Mouse (Mus musculus) heart, embryonic 11.5 days (tissue): Measurements from ENCODE around the gene Olfr522. TPM values are rescaled to one million over a fixed set of nuclear protein-coding genes. Genes with fewer than 3 reads are reported as not detected.

ENCODE experiments used
- ATAC-seq: fragments of 200-750 bp; cut with Nextera tagmentation; replicated peaks from 2 replicates; pipeline ENCODE4 v1.8.0; 2017; ENCODE audit warnings: moderate library complexity; ENCODE audit not compliant: insufficient number of reproducible peaks, low FRiP score, low TSS enrichment
- H3K27ac ChIP-seq: fragments of 300-500 bp; sonication (generic); 2 replicates; pipeline ENCODE4 v1.5.1; 2014; ENCODE audit warnings: mild to moderate bottlenecking, low read depth, low read length
- H3K27me3 ChIP-seq: fragments of 300-500 bp; sonication (generic); 2 replicates; pipeline ENCODE4 v1.6.1; 2014; ENCODE audit warnings: mild to moderate bottlenecking, low read length, mixed read lengths; ENCODE audit not compliant: control insufficient read depth, insufficient read depth
- H3K36me3 ChIP-seq: fragments of 300-500 bp; sonication (generic); 2 replicates; pipeline ENCODE4 v1.6.1; 2014; ENCODE audit warnings: mild to moderate bottlenecking, low read length, moderate library complexity, mixed read lengths; ENCODE audit not compliant: control insufficient read depth, insufficient read depth
- H3K4me1 ChIP-seq: fragments of 300-500 bp; sonication (generic); 2 replicates; pipeline ENCODE4 v1.6.1; 2014; ENCODE audit warnings: low read length; ENCODE audit not compliant: control insufficient read depth, insufficient read depth
- H3K4me2 ChIP-seq: fragments of 300-500 bp; sonication (generic); 2 replicates; pipeline ENCODE4 v1.6.1; 2014; ENCODE audit warnings: mild to moderate bottlenecking, moderate library complexity
- H3K4me3 ChIP-seq: fragments of 300-500 bp; sonication (generic); 2 replicates; pipeline ENCODE4 v1.5.1; 2014; ENCODE audit warnings: low read depth, low read length
- H3K9ac ChIP-seq: fragments of 300-500 bp; sonication (generic); 2 replicates; pipeline ENCODE4 v1.6.1; 2014; ENCODE audit warnings: mild to moderate bottlenecking, low read depth, low read length, moderate library complexity
- H3K9me3 ChIP-seq: fragments of 300-500 bp; sonication (generic); replicated peaks from 2 replicates; pipeline ENCODE4 v1.6.1; 2016; ENCODE audit warnings: low read length; ENCODE audit not compliant: control insufficient read depth
- WGBS: fragments of 180-500 bp; shearing (Covaris S2); extraction: QIAGEN DNeasy Blood & Tissue Kit; methylation state at CpG from one replicate; pipeline ENCODE4 v1.1.7; 2014; ENCODE audit not compliant: insufficient replicate concordance; 5-methylcytosine and 5-hydroxymethylcytosine counted together
- polyA plus RNA-seq: library from polyadenylated mRNA; unstranded; fragments of >200 nt; fragmentation: Nextera tagmentation; extraction: Ambion mirVana; gene quantifications from 2 replicates; pipeline ENCODE4 v1.2.1, GENCODE M21; 2014

Gene Olfr522
- polyA plus RNA-seq, 1 experiment from 2014 or later: not detected

DNA sequence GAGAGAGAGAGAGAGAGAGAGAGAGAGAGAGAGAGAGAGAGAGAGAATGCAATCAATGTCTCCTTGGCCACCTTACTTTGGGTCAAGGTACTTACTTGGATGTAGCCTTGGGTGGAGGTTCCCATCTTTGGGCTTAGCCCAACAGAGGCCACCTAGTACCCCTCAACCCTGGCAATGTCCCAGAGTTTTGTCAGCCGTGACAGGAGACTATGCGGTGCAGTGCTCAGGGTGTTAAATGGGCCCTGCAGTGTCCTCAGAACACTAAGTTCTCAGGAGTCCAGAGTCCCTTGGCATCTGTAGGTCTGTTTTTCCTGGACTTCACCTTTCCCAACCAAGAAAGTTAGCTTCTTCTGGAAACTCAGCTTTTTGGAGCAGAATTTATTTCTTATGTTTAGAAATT, 14.6 kb upstream of the Olfr522 start:
- no peaks in the 10 kb centered on the region for H3K4me1 ChIP-seq
- H3K27ac ChIP-seq: no peak overlapping the region
- H3K9me3 ChIP-seq: no peaks in the 10 kb centered on the region
- H3K4me2 ChIP-seq: no peak overlapping the region
- H3K27me3 ChIP-seq: no peaks in the 10 kb centered on the region
- H3K36me3 ChIP-seq: no peaks in the 10 kb centered on the region
- ATAC-seq: no peak
- 90% methylated on average over 2 of the region's 2 CpGs for WGBS
- no peak overlapping the region for H3K4me3 ChIP-seq
- no peak overlapping the region for H3K9ac ChIP-seq

DNA sequence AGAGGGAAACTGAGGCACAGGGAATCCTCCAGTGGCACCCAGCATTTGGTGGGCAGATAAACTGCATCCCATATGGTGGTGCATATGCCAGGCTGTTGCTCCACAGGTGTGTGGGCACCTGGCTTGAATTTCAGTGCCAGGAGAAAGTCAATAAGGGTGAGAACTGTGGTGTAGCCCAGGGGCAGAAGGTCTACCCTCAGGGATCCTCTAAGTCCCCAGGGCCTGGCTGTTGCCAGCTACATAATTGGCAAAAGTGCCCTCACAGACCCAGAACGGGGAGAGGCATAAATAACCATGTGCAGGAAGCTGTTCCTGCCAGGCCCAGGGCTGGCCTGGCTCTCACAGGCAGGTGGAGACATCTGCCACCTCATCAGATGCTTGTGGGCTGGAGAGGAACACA, 8.4 kb upstream of the Olfr522 start, which contains the start of gene Olfr523:
Gene Olfr523, plus strand, starts transcription at position 282 of the 400 bp plus-strand sequence.
- no peak within 1 kb of the TSS for H3K9ac ChIP-seq
- no peaks in the 10 kb centered on the region for H3K4me1 ChIP-seq
- H3K4me2 ChIP-seq: no peak within 1 kb of the TSS
- ATAC-seq: no peak
- WGBS: 37% methylated on average over 1 of the region's 1 CpGs
- no peaks in the 10 kb centered on the region for H3K36me3 ChIP-seq
- H3K27me3 ChIP-seq: no peaks in the 10 kb centered on the region
- no peak within 1 kb of the TSS for H3K27ac ChIP-seq
- no peak within 1 kb of the TSS for H3K4me3 ChIP-seq
- no peaks in the 10 kb centered on the region for H3K9me3 ChIP-seq

DNA sequence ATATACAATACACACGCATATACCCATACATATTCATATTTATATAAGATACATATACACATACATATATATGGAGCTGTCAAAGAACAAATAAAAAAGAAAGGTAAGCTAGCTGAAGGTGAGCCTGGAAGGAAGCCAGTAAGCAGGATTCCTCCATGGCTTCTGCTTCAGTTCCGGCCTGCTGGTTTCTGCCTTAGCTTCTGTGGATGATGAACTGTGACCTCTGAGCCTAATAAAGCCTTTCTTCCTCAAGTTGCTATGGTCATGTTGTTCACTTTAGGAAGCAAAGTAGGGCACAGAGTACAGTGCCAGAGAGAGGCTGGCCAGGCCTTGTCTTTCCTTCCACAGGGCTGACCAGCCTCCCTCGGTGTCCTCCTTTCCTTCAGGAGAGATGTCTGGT, 6.3 kb upstream of the Olfr522 start:
- no peaks in the 10 kb centered on the region for H3K4me1 ChIP-seq
- no peak overlapping the region for H3K4me3 ChIP-seq
- H3K4me2 ChIP-seq: no peak overlapping the region
- no peaks in the 10 kb centered on the region for H3K9me3 ChIP-seq
- H3K36me3 ChIP-seq: no peaks in the 10 kb centered on the region
- ATAC-seq: no peak
- WGBS: 84% methylated on average over 3 of the region's 3 CpGs
- no peaks in the 10 kb centered on the region for H3K27me3 ChIP-seq
- H3K27ac ChIP-seq: no peak overlapping the region
- H3K9ac ChIP-seq: no peak overlapping the region

DNA sequence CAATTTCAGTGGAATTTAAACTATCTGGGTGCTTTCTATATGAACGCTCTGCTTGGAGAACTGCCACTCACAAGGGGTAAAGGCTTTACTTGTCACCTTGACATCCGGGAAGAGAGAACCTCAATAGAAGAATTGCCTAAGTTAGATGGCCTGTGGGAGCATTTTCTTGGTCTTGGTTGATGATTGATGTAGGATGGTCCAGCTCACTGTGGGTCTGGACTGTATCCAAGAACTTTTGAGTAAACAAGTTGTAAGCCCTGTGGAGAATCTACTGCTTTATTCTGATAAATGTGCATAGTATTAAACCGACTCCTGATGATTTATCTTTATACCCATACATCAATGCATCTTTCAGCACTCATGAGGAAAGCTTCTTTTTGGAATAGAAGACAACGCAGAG, 4.8 kb upstream of the Olfr522 start:
- ATAC-seq: no peak
- Histone ChIP-seq H3K4me2 (no peak overlapping the region), H3K27ac (no peak overlapping the region), H3K4me1 (no peaks in the 10 kb centered on the region), H3K36me3 (no peaks in the 10 kb centered on the region), H3K4me3 (no peak overlapping the region), H3K9me3 (no peaks in the 10 kb centered on the region), H3K9ac (no peak overlapping the region), H3K27me3 (no peaks in the 10 kb centered on the region)
- WGBS: 79% methylated on average over 4 of the region's 4 CpGs

DNA sequence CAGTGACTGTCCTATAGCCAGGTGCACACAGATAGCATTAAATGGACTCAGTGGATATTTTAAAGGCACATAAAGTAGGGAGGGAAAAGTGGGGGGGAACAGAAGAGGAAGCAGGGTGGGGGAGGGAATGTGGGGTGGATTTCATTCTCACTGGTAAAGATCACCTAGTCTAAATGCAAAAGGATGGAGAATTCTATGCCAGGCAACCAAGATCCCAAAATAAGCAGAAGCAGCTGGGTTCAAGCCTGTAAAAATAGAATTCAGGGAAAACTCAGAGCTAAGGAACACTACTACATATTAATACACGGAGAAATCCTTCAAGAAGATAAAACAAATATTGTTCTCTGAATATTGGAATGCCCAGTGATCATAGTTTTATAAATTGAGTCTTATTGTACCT, 3.4 kb upstream of the Olfr522 start:
- ATAC-seq: no peak
- H3K4me3 ChIP-seq: no peak overlapping the region
- WGBS: 48% methylated on average over 1 of the region's 1 CpGs

DNA sequence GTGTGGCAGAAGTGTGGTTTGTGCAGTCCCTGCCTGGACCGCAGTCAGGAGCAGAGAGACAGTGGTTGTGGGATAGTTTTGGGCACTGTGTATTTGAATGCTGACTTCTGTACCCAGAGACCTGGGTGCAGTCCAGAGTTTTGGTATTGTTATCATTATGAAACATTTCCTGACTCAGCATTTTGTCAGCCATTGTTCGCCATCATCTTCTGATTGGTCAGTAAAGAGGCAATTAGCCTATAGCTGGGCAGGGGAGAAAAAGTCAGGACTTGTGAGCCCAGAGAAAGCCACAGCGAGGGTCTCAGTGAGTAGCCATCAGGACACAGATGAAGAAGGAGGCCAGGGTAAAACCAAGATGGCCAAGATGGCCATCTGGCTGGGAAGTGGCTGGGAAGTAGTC, 4.2 kb downstream of the Olfr522 start:
- H3K4me3 ChIP-seq: no peak overlapping the region
- ATAC-seq: no peak
- no peaks in the 10 kb centered on the region for H3K9me3 ChIP-seq
- no peak overlapping the region for H3K27ac ChIP-seq
- WGBS: 79% methylated on average over 3 of the region's 3 CpGs
- no peaks in the 10 kb centered on the region for H3K4me1 ChIP-seq
- no peak overlapping the region for H3K4me2 ChIP-seq
- no peaks in the 10 kb centered on the region for H3K36me3 ChIP-seq
- peaks cover 4% of the 10 kb centered on the region for H3K27me3 ChIP-seq
- H3K9ac ChIP-seq: no peak overlapping the region

More for the DNA sequence above, 3.4 kb upstream of the Olfr522 start:
- no peaks in the 10 kb centered on the region for H3K9me3 ChIP-seq
- no peak overlapping the region for H3K4me2 ChIP-seq
- H3K9ac ChIP-seq: no peak overlapping the region
- no peaks in the 10 kb centered on the region for H3K4me1 ChIP-seq
- H3K27me3 ChIP-seq: no peaks in the 10 kb centered on the region
- no peak overlapping the region for H3K27ac ChIP-seq
- H3K36me3 ChIP-seq: no peaks in the 10 kb centered on the region

DNA sequence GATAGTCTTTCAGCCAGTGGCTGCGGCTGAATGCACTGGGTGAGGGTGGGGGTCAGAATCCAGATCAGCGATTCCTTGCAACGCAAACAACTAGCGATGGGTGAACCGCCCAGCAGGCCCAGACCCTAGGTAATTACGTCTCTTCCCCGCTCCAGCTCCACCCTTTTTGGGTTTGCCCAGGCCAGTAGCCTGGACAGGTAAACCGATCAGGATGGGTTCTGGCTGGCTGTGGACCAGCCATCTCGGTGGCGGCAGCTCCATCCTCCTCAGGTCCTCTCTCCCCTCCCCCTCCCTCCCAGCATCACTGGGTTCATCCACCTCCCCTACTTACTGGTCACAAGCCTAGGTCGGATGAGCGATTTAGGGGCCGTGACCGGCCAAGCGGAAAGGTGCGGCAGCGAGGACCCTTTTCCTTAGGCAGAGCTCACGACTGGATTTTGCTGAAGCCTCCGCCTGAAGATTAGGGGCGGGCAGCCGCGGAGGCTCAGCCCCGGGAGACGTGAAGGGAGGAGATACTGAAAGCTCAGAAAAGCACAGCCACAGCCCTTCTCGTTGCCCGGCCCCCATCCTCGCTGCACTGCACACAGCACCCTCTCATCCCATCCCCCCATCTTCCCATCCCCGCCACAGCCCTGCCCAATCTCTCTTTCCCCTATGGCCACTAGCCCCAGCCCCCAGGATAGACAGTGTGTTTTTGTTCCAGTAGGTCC, 10.2 kb downstream of the Olfr522 start, which contains the start of gene Sprn:
Gene Sprn, minus strand, starts transcription at position 660 of the 710 bp plus-strand sequence.
- peak within 1 kb of the TSS; percentile 22; the same call in 1 of the 2 replicates for H3K4me3 ChIP-seq
- WGBS: 5% methylated on average over 28 of the region's 28 CpGs

DNA sequence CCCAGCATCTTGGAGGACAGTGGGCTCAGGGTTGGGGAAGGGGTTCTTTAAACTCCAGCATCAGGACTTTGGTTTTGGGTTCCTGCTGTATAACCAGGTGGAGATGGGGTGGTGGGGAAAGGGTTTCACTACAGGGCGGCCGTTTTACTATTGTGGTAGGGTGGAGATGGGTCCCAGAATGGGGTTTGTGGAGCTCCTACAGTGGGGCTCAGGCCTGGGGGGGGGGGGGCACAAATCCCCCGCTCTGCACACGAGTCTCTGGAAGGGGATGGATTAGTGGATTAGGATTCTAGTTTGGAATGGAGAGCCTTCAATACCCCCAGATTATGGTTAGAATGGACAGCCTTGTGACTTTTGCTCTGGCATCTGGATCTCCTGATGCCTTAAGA, 10.7 kb downstream of the Olfr522 start:
- WGBS: 19% methylated on average over 4 of the region's 4 CpGs

More for the DNA sequence above, 10.2 kb downstream of the Olfr522 start, which contains the start of gene Sprn:
- H3K9me3 ChIP-seq: no peaks in the 10 kb centered on the region
- peaks cover 2% of the 10 kb centered on the region; the same call in 1 of the 2 replicates for H3K4me1 ChIP-seq
- no peaks in the 10 kb centered on the region; the same call in none of the 2 replicates for H3K36me3 ChIP-seq
- no peak for ATAC-seq
- peaks cover 44% of the 10 kb centered on the region for H3K27me3 ChIP-seq
- H3K27ac ChIP-seq: no peak within 1 kb of the TSS
- no peak within 1 kb of the TSS for H3K9ac ChIP-seq
- peak within 1 kb of the TSS; percentile 53 for H3K4me2 ChIP-seq

More for the DNA sequence above, 10.7 kb downstream of the Olfr522 start:
- Histone ChIP-seq H3K9ac (no peak overlapping the region), H3K27me3 (peaks cover 44% of the 10 kb centered on the region), H3K4me3 (no peak overlapping the region), H3K9me3 (no peaks in the 10 kb centered on the region), H3K4me1 (peaks cover 2% of the 10 kb centered on the region; the same call in 1 of the 2 replicates), H3K4me2 (peak overlapping the region; percentile 59; the same call in 1 of the 2 replicates), H3K27ac (no peak overlapping the region), H3K36me3 (no peaks in the 10 kb centered on the region; the same call in none of the 2 replicates)
- ATAC-seq: no peak
